Mouse (Mus musculus): Measurements from ENCODE around the gene Slc38a3.

GRCm38 (mm10) chr9:107635279-107636028 is 33.9 kb downstream of the Slc38a3 start, which contains the start of gene Gnai2:
- TF ChIP-seq EP300 (IDR thresholded peaks at IDR 0.05; ENCODE audit: low read depth in 1 of 2, low read length in 2 of 2) (no peak), CTCF (IDR thresholded peaks at IDR 0.05 in 2 of 3, conservative IDR thresholded peaks at IDR 0.05 in 1 of 3; ENCODE audit: control insufficient read depth in 1 of 3, insufficient read depth in 1 of 3, low read depth in 2 of 3, low read length in 3 of 3, poor library complexity in 1 of 3, severe bottlenecking in 1 of 3) (peak in 1 of 3 experiments; percentile 23; a peak in 1 of 6 replicates), MAZ (IDR thresholded peaks at IDR 0.05; ENCODE audit: low read depth, low read length) (no peak; the same call in none of the 2 replicates), ZC3H11A (IDR thresholded peaks at IDR 0.05; ENCODE audit: low read depth, low read length) (no peak), ZMIZ1 (IDR thresholded peaks at IDR 0.05; ENCODE audit: low read depth, low read length) (peak; percentile 93), USF2 (IDR thresholded peaks at IDR 0.05; ENCODE audit: borderline replicate concordance in 1 of 2, insufficient read depth in 1 of 2, low read depth in 1 of 2, low read length in 2 of 2) (peak; percentile 10 to 68; a peak in 1 of 4 replicates)

Data from MEL (cell line).